Mouse (Mus musculus): ENCODE measurements around the gene Fgf18. TPM values are rescaled to one million over a fixed set of nuclear protein-coding genes. Genes with fewer than 3 reads are reported as not detected.

The Fgf18 gene
- polyA plus RNA-seq, 1 experiment from 2014 or later: 0.56 TPM

GRCm38 (mm10) chr11:33115796-33116195 lies 31.4 kb downstream of the Fgf18 start:
- peaks cover 4% of the 10 kb centered on the region; the same call in 1 of the 2 replicates for H3K27me3 ChIP-seq (replicated peaks; ENCODE audit: control insufficient read depth, insufficient read depth, low read length)
- no peak overlapping the region for H3K27ac ChIP-seq (ENCODE audit: low read depth, low read length)
- no peak overlapping the region for H3K9ac ChIP-seq (ENCODE audit: low read depth, low read length)
- no peaks in the 10 kb centered on the region for H3K36me3 ChIP-seq (ENCODE audit: control insufficient read depth, insufficient read depth, low read length)
- DNase-seq (ENCODE audit: low spot score): no peak
- no peak overlapping the region for H3K4me3 ChIP-seq (ENCODE audit: low read depth, low read length)
- WGBS: 90% methylated on average over 3 of the region's 3 CpGs
- H3K9me3 ChIP-seq (ENCODE audit: control insufficient read depth, low read length): no peaks in the 10 kb centered on the region
- no peak for ATAC-seq (replicated peaks; ENCODE audit: low FRiP score)
- H3K4me2 ChIP-seq: no peak overlapping the region
- H3K4me1 ChIP-seq (replicated peaks; ENCODE audit: control insufficient read depth, insufficient read depth, low read length): no peaks in the 10 kb centered on the region

GRCm38 (mm10) chr11:33112407-33112806 lies 34.8 kb downstream of the Fgf18 start:
- Histone ChIP-seq H3K9ac (ENCODE audit: low read depth, low read length) (no peak overlapping the region), H3K4me3 (ENCODE audit: low read depth, low read length) (no peak overlapping the region), H3K4me1 (replicated peaks; ENCODE audit: control insufficient read depth, insufficient read depth, low read length) (no peaks in the 10 kb centered on the region), H3K4me2 (no peak overlapping the region), H3K27ac (ENCODE audit: low read depth, low read length) (no peak overlapping the region), H3K36me3 (ENCODE audit: control insufficient read depth, insufficient read depth, low read length) (no peaks in the 10 kb centered on the region), H3K27me3 (replicated peaks; ENCODE audit: control insufficient read depth, insufficient read depth, low read length) (no peaks in the 10 kb centered on the region), H3K9me3 (ENCODE audit: control insufficient read depth, low read length) (no peaks in the 10 kb centered on the region)
- 25% methylated on average over 1 of the region's 1 CpGs for WGBS
- DNase-seq (ENCODE audit: low spot score) (no peak), ATAC-seq (replicated peaks; ENCODE audit: low FRiP score) (no peak)

- no peaks in the 10 kb centered on the region for H3K36me3 ChIP-seq (ENCODE audit: control insufficient read depth, insufficient read depth, low read length)
- ATAC-seq (replicated peaks; ENCODE audit: low FRiP score): no peak
- H3K27ac ChIP-seq (ENCODE audit: low read depth, low read length): no peak overlapping the region
- WGBS: 56% methylated on average over 2 of the region's 2 CpGs
- no peak overlapping the region for H3K4me2 ChIP-seq
- H3K4me3 ChIP-seq (ENCODE audit: low read depth, low read length): no peak overlapping the region
- no peaks in the 10 kb centered on the region for H3K4me1 ChIP-seq (replicated peaks; ENCODE audit: control insufficient read depth, insufficient read depth, low read length)
- DNase-seq (ENCODE audit: low spot score): no peak
- H3K27me3 ChIP-seq (replicated peaks; ENCODE audit: control insufficient read depth, insufficient read depth, low read length): no peaks in the 10 kb centered on the region
- H3K9ac ChIP-seq (ENCODE audit: low read depth, low read length): no peak overlapping the region
- no peaks in the 10 kb centered on the region for H3K9me3 ChIP-seq (ENCODE audit: control insufficient read depth, low read length)
Observed at GRCm38 (mm10) chr11:33110111-33110510, 37.1 kb downstream of the Fgf18 start.

- 44% methylated on average over 3 of the region's 3 CpGs for WGBS
- DNase-seq (ENCODE audit: low spot score) (no peak), ATAC-seq (replicated peaks; ENCODE audit: low FRiP score) (no peak)
- Histone ChIP-seq H3K4me2 (no peak overlapping the region), H3K4me3 (ENCODE audit: low read depth, low read length) (no peak overlapping the region), H3K36me3 (ENCODE audit: control insufficient read depth, insufficient read depth, low read length) (no peaks in the 10 kb centered on the region), H3K9ac (ENCODE audit: low read depth, low read length) (no peak overlapping the region), H3K4me1 (replicated peaks; ENCODE audit: control insufficient read depth, insufficient read depth, low read length) (no peaks in the 10 kb centered on the region), H3K27me3 (replicated peaks; ENCODE audit: control insufficient read depth, insufficient read depth, low read length) (no peaks in the 10 kb centered on the region), H3K9me3 (ENCODE audit: control insufficient read depth, low read length) (no peaks in the 10 kb centered on the region), H3K27ac (ENCODE audit: low read depth, low read length) (no peak overlapping the region)
Observed at GRCm38 (mm10) chr11:33107540-33107939, 39.7 kb downstream of the Fgf18 start.

- ATAC-seq (replicated peaks; ENCODE audit: low FRiP score): no peak
- H3K27me3 ChIP-seq (replicated peaks; ENCODE audit: control insufficient read depth, insufficient read depth, low read length): no peaks in the 10 kb centered on the region
Observed at GRCm38 (mm10) chr11:33104911-33105316, 42.3 kb downstream of the Fgf18 start.

GRCm38 (mm10) chr11:33103291-33103943 lies 43.8 kb downstream of the Fgf18 start:
- Histone ChIP-seq H3K9ac (ENCODE audit: low read depth, low read length) (no peak overlapping the region), H3K9me3 (ENCODE audit: control insufficient read depth, low read length) (no peaks in the 10 kb centered on the region), H3K4me2 (no peak overlapping the region), H3K27ac (ENCODE audit: low read depth, low read length) (no peak overlapping the region), H3K36me3 (ENCODE audit: control insufficient read depth, insufficient read depth, low read length) (no peaks in the 10 kb centered on the region), H3K4me3 (ENCODE audit: low read depth, low read length) (no peak overlapping the region), H3K27me3 (replicated peaks; ENCODE audit: control insufficient read depth, insufficient read depth, low read length) (no peaks in the 10 kb centered on the region), H3K4me1 (replicated peaks; ENCODE audit: control insufficient read depth, insufficient read depth, low read length) (no peaks in the 10 kb centered on the region)
- DNase-seq (ENCODE audit: low spot score): no peak
- WGBS: 87% methylated on average over 13 of the region's 13 CpGs
- ATAC-seq (replicated peaks; ENCODE audit: low FRiP score): no peak

More at GRCm38 (mm10) chr11:33104911-33105316, 42.3 kb downstream of the Fgf18 start:
- no peaks in the 10 kb centered on the region for H3K36me3 ChIP-seq (ENCODE audit: control insufficient read depth, insufficient read depth, low read length)
- no peak overlapping the region for H3K27ac ChIP-seq (ENCODE audit: low read depth, low read length)
- 76% methylated on average over 8 of the region's 8 CpGs for WGBS
- no peak overlapping the region for H3K9ac ChIP-seq (ENCODE audit: low read depth, low read length)
- no peaks in the 10 kb centered on the region for H3K4me1 ChIP-seq (replicated peaks; ENCODE audit: control insufficient read depth, insufficient read depth, low read length)
- no peak overlapping the region for H3K4me2 ChIP-seq
- H3K9me3 ChIP-seq (ENCODE audit: control insufficient read depth, low read length): no peaks in the 10 kb centered on the region
- no peak overlapping the region for H3K4me3 ChIP-seq (ENCODE audit: low read depth, low read length)
- DNase-seq (ENCODE audit: low spot score): no peak

GRCm38 (mm10) chr11:33100027-33100507 lies 47.1 kb downstream of the Fgf18 start:
- Histone ChIP-seq H3K4me3 (ENCODE audit: low read depth, low read length) (no peak overlapping the region), H3K9ac (ENCODE audit: low read depth, low read length) (no peak overlapping the region), H3K9me3 (ENCODE audit: control insufficient read depth, low read length) (no peaks in the 10 kb centered on the region), H3K4me1 (replicated peaks; ENCODE audit: control insufficient read depth, insufficient read depth, low read length) (no peaks in the 10 kb centered on the region), H3K4me2 (peak overlapping the region; percentile 30; the same call in 1 of the 2 replicates), H3K27me3 (replicated peaks; ENCODE audit: control insufficient read depth, insufficient read depth, low read length) (no peaks in the 10 kb centered on the region), H3K36me3 (ENCODE audit: control insufficient read depth, insufficient read depth, low read length) (no peaks in the 10 kb centered on the region), H3K27ac (ENCODE audit: low read depth, low read length) (no peak overlapping the region)
- 36% methylated on average over 10 of the region's 10 CpGs for whole genome bisulfite sequencing
- ATAC-seq (replicated peaks; ENCODE audit: low FRiP score) (no peak), DNase-seq (ENCODE audit: low spot score) (no peak)

- Histone ChIP-seq H3K4me1 (replicated peaks; ENCODE audit: control insufficient read depth, insufficient read depth, low read length) (no peaks in the 10 kb centered on the region), H3K9ac (ENCODE audit: low read depth, low read length) (no peak overlapping the region), H3K36me3 (ENCODE audit: control insufficient read depth, insufficient read depth, low read length) (no peaks in the 10 kb centered on the region), H3K4me3 (ENCODE audit: low read depth, low read length) (no peak overlapping the region), H3K4me2 (no peak overlapping the region), H3K27ac (ENCODE audit: low read depth, low read length) (no peak overlapping the region), H3K9me3 (ENCODE audit: control insufficient read depth, low read length) (no peaks in the 10 kb centered on the region), H3K27me3 (replicated peaks; ENCODE audit: control insufficient read depth, insufficient read depth, low read length) (no peaks in the 10 kb centered on the region)
- DNase-seq (ENCODE audit: low spot score) (no peak), ATAC-seq (replicated peaks; ENCODE audit: low FRiP score) (no peak)
- 80% methylated on average over 4 of the region's 4 CpGs for WGBS
Observed at GRCm38 (mm10) chr11:33099425-33099824, 47.8 kb downstream of the Fgf18 start.

- no peak overlapping the region for H3K4me2 ChIP-seq
- no peaks in the 10 kb centered on the region for H3K36me3 ChIP-seq (ENCODE audit: control insufficient read depth, insufficient read depth, low read length)
- H3K27ac ChIP-seq (ENCODE audit: low read depth, low read length): no peak overlapping the region
- H3K4me3 ChIP-seq (ENCODE audit: low read depth, low read length): no peak overlapping the region
- DNase-seq (ENCODE audit: low spot score) (no peak), ATAC-seq (replicated peaks; ENCODE audit: low FRiP score) (no peak)
- H3K4me1 ChIP-seq (replicated peaks; ENCODE audit: control insufficient read depth, insufficient read depth, low read length): no peaks in the 10 kb centered on the region
- no peaks in the 10 kb centered on the region for H3K9me3 ChIP-seq (ENCODE audit: control insufficient read depth, low read length)
- 77% methylated on average over 12 of the region's 12 CpGs for WGBS
- H3K9ac ChIP-seq (ENCODE audit: low read depth, low read length): no peak overlapping the region
- H3K27me3 ChIP-seq (replicated peaks; ENCODE audit: control insufficient read depth, insufficient read depth, low read length): no peaks in the 10 kb centered on the region
Observed at GRCm38 (mm10) chr11:33098446-33098845, 48.8 kb downstream of the Fgf18 start.

Data from liver, embryonic 11.5 days (tissue).